Mouse (Mus musculus) kidney, embryonic 14.5 days (tissue): ENCODE data around the gene Use1. TPM values are rescaled to one million over a fixed set of nuclear protein-coding genes. Genes with fewer than 3 reads are reported as not detected.
A peak's percentile ranks its signal among the peaks of the same experiment; 100 is the strongest.
"Not testable (repeated sequence)": the region's sequence is repeated elsewhere in the genome, so short reads cannot be mapped to it uniquely, and the experiment has no call there.

Experiments
- ATAC-seq: fragments of 200-750 bp; cut with Nextera tagmentation; 2 replicates; pipeline ENCODE4 v1.8.0; 2017; ENCODE audit warnings: moderate number of reproducible peaks, mild to moderate bottlenecking, moderate TSS enrichment, moderate library complexity; ENCODE audit not compliant: low FRiP score, low TSS enrichment
- H3K27ac ChIP-seq: fragments of 300-500 bp; sonication (generic); 2 replicates; pipeline ENCODE4 v1.5.1; 2014; ENCODE audit warnings: low read depth, mild to moderate bottlenecking, low read length, moderate library complexity, mixed read lengths
- H3K27me3 ChIP-seq: fragments of 300-500 bp; sonication (generic); 2 replicates; pipeline ENCODE4 v1.6.1; 2014; ENCODE audit warnings: mild to moderate bottlenecking, low read length; ENCODE audit not compliant: control insufficient read depth, insufficient read depth
- H3K36me3 ChIP-seq: fragments of 300-500 bp; sonication (generic); 2 replicates; pipeline ENCODE4 v1.6.1; 2014; ENCODE audit warnings: low read length, mixed read lengths; ENCODE audit not compliant: control insufficient read depth, insufficient read depth
- H3K4me1 ChIP-seq: fragments of 300-500 bp; sonication (generic); 2 replicates; pipeline ENCODE4 v1.6.1; 2014; ENCODE audit warnings: low read length, mixed read lengths; ENCODE audit not compliant: control insufficient read depth, insufficient read depth
- H3K4me2 ChIP-seq: fragments of 300-500 bp; sonication (generic); replicated peaks from 2 replicates; pipeline ENCODE4 v1.6.1; 2014; ENCODE audit warnings: low read depth, mild to moderate bottlenecking, low read length
- H3K4me3 ChIP-seq: fragments of 300-500 bp; sonication (generic); 2 replicates; pipeline ENCODE4 v1.5.1; 2014; ENCODE audit warnings: mild to moderate bottlenecking, low read length
- H3K9ac ChIP-seq: fragments of 300-500 bp; sonication (generic); 2 replicates; pipeline ENCODE4 v1.6.1; 2014; ENCODE audit warnings: low read depth, mild to moderate bottlenecking, low read length, moderate library complexity
- H3K9me3 ChIP-seq: fragments of 300-500 bp; sonication (generic); 2 replicates; pipeline ENCODE4 v1.6.1; 2016; ENCODE audit warnings: low read length; ENCODE audit not compliant: control insufficient read depth
- WGBS: fragments of 180-500 bp; shearing (Covaris S2); extraction: QIAGEN DNeasy Blood & Tissue Kit; methylation state at CpG from one replicate; pipeline ENCODE4 v1.1.7; 2014; 5-methylcytosine and 5-hydroxymethylcytosine counted together
- polyA plus RNA-seq: library from polyadenylated mRNA; unstranded; fragments of >200 nt; fragmentation: Nextera tagmentation; extraction: Ambion mirVana; gene quantifications from 2 replicates; pipeline ENCODE4 v1.2.1, GENCODE M21; 2014

The Use1 gene
- polyA plus RNA-seq: 112 and 115 TPM in 2 replicates

DNA sequence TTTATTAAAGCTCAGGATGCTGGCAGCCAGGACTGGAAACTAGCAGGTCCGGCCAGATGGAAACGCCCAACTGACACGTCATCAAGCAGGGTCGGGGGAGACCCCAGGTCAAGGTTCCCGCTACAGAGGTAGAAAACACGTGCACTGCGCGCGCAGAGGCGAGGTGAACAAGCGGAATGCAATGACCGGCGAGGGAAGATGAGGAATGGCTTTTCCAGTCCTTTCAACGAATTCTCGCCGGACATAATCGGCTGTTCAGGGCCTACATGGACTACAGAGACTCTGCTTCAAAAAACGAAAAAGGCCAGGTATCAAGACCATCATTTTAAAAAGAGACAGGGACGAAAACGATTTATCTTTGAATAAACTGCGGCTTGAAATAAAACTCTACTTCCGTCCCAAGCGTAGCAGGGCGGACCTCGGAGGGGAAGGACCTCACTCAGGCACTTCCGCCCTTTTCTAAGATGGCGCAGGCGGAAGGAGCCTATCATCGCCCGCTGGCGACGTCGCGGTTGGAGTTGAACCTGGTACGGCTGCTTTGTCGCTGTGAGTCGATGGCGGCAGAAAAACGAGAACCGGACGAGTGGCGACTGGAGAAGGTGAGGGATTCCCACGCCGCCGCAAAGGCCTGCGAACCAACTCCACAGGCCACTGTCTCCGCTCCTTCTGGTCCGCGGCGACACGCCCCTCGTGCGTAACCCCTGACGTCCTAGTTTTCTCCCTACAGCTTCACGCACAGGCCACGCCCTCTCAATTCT is at the start of gene Use1:
Gene Use1, plus strand, starts transcription at position 78 of the 758 bp plus-strand sequence.
- H3K27me3 ChIP-seq: no peaks in the 10 kb centered on the region
- H3K4me1 ChIP-seq: peaks cover 14% of the 10 kb centered on the region
- H3K36me3 ChIP-seq: peaks cover 11% of the 10 kb centered on the region
- peak within 1 kb of the TSS; percentile 90 for H3K27ac ChIP-seq
- WGBS: under 1% methylated on average over 56 of the region's 56 CpGs
- H3K9ac ChIP-seq: peak within 1 kb of the TSS; percentile 70
- peak; percentile 83 for ATAC-seq
- H3K4me2 ChIP-seq: peak within 1 kb of the TSS; percentile 83
- H3K9me3 ChIP-seq: no peaks in the 10 kb centered on the region
- H3K4me3 ChIP-seq: peak within 1 kb of the TSS; percentile 59

- not testable (repeated sequence) for H3K9me3 ChIP-seq, H3K4me3 ChIP-seq, H3K27me3 ChIP-seq, ATAC-seq, H3K4me1 ChIP-seq, H3K4me2 ChIP-seq, H3K27ac ChIP-seq, H3K9ac ChIP-seq
- WGBS: 67% methylated on average over 5 of the region's 5 CpGs
- H3K36me3 ChIP-seq: peaks cover 18% of the 10 kb centered on the region; the same call in 1 of the 2 replicates
These were observed 48.0 kb upstream of the Use1 start for GRCm38 (mm10) chr8:71318610-71319009.

DNA sequence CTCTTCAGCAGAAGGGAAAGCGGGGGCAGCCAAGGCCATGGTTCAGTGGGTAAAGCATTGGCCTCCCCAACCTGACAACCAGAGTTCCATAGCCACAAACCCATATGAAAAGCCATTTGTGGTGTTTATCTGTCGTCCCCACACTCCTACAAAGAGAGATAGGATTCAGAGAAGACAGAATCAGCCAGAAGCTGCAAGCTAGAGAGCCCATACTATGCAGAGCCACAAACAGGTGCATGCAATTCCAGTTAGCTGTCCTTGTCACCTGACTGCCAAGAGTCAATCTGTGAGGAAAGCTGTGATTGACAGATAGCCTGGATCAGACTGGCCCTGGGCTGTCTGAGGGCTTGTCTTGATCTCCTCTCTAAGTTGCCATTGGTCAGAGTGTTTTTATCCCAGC is 46.9 kb upstream of the Use1 start:
- 84% methylated on average over 2 of the region's 2 CpGs for WGBS
- H3K4me2 ChIP-seq, H3K4me3 ChIP-seq, H3K9ac ChIP-seq, H3K27me3 ChIP-seq, ATAC-seq, H3K9me3 ChIP-seq, H3K27ac ChIP-seq, H3K4me1 ChIP-seq: not testable (repeated sequence)
- peaks cover 29% of the 10 kb centered on the region; the same call in 1 of the 2 replicates for H3K36me3 ChIP-seq

GRCm38 (mm10) chr8:71322939-71323338 is 43.7 kb upstream of the Use1 start:
- Histone ChIP-seq H3K27me3 (no peaks in the 10 kb centered on the region), H3K4me2 (no peak overlapping the region), H3K9ac (no peak overlapping the region), H3K4me1 (no peaks in the 10 kb centered on the region), H3K36me3 (peaks cover 41% of the 10 kb centered on the region; the same call in 1 of the 2 replicates), H3K27ac (no peak overlapping the region), H3K4me3 (no peak overlapping the region), H3K9me3 (no peaks in the 10 kb centered on the region)
- WGBS: 94% methylated on average over 3 of the region's 3 CpGs
- ATAC-seq: no peak

DNA sequence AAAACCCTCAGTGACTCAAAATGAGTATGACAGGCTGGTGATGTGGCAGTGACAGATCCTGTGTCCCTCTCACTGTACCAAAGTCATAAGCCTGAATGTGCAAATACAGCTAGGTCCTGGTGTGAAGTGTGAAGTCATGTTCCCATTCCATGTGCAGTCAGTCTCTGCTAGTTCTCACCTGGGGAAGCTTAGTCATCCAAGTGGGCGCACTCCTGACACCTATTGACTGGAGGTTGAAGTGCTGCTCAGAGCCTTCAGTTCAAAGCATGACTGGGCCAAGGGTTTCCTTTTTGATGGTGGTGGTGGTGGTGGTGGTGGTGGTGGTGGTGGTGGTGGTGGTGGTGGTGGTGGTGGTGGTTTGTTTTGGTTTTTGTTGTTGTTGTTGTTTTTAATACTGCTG is 41.8 kb upstream of the Use1 start:
- H3K9ac ChIP-seq: no peak overlapping the region
- no peaks in the 10 kb centered on the region for H3K9me3 ChIP-seq
- H3K36me3 ChIP-seq: peaks cover 58% of the 10 kb centered on the region
- no peak overlapping the region for H3K4me2 ChIP-seq
- WGBS: 85% methylated on average over 1 of the region's 1 CpGs
- ATAC-seq: no peak
- H3K4me3 ChIP-seq: no peak overlapping the region
- no peaks in the 10 kb centered on the region for H3K27me3 ChIP-seq
- no peak overlapping the region for H3K27ac ChIP-seq
- H3K4me1 ChIP-seq: no peaks in the 10 kb centered on the region

GRCm38 (mm10) chr8:71337834-71338233 is 28.8 kb upstream of the Use1 start:
- not testable (repeated sequence) for H3K4me1 ChIP-seq, H3K27ac ChIP-seq, H3K9me3 ChIP-seq, H3K27me3 ChIP-seq, H3K4me2 ChIP-seq, H3K9ac ChIP-seq, H3K4me3 ChIP-seq, ATAC-seq
- peaks cover 40% of the 10 kb centered on the region for H3K36me3 ChIP-seq
- 98% methylated on average over 6 of the region's 6 CpGs for WGBS

GRCm38 (mm10) chr8:71340625-71341024 is 26.0 kb upstream of the Use1 start:
- Histone ChIP-seq H3K27me3 (no peaks in the 10 kb centered on the region), H3K9me3 (no peaks in the 10 kb centered on the region), H3K4me1 (no peaks in the 10 kb centered on the region), H3K36me3 (peaks cover 43% of the 10 kb centered on the region), H3K4me2 (no peak overlapping the region), H3K27ac (no peak overlapping the region), H3K9ac (no peak overlapping the region), H3K4me3 (no peak overlapping the region)
- WGBS: 80% methylated on average over 5 of the region's 5 CpGs
- ATAC-seq: no peak

DNA sequence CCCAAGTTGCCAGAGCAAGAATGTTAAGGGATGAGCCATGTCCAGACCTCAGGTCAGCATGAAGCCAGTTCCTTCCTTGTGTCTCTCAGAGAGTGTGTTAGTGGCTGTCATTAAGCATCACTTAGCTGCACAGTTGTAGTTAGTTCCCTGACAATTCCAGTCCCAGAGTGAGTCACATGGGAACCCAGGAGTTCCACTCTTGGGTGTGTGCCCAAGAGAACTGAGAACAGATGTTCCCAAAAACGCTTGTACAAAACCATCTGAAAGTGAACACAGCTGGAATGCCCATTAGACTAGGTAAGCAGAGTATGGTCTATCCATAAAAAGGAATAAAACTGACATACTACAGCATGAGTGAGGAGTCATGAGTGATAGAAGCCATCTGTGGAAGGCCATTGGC is 20.1 kb upstream of the Use1 start:
- H3K27ac ChIP-seq: no peak overlapping the region
- H3K9me3 ChIP-seq: no peaks in the 10 kb centered on the region
- H3K36me3 ChIP-seq: peaks cover 85% of the 10 kb centered on the region
- no peak for ATAC-seq
- 89% methylated on average over 1 of the region's 1 CpGs for WGBS
- H3K27me3 ChIP-seq: no peaks in the 10 kb centered on the region
- H3K4me2 ChIP-seq: no peak overlapping the region
- no peaks in the 10 kb centered on the region for H3K4me1 ChIP-seq
- no peak overlapping the region for H3K9ac ChIP-seq
- no peak overlapping the region for H3K4me3 ChIP-seq

GRCm38 (mm10) chr8:71351117-71351516 is 15.5 kb upstream of the Use1 start:
- no peak for ATAC-seq
- H3K4me2 ChIP-seq: no peak overlapping the region

More at GRCm38 (mm10) chr8:71351117-71351516, 15.5 kb upstream of the Use1 start:
- H3K9ac ChIP-seq: no peak overlapping the region; the same call in 1 of the 2 replicates
- H3K4me1 ChIP-seq: no peaks in the 10 kb centered on the region
- no peak overlapping the region for H3K27ac ChIP-seq
- no peaks in the 10 kb centered on the region for H3K9me3 ChIP-seq
- no peaks in the 10 kb centered on the region for H3K27me3 ChIP-seq
- 76% methylated on average over 3 of the region's 3 CpGs for WGBS
- peaks cover 93% of the 10 kb centered on the region for H3K36me3 ChIP-seq
- H3K4me3 ChIP-seq: no peak overlapping the region
